Mouse (Mus musculus): ENCODE measurements around the gene Pacs1.

DNA sequence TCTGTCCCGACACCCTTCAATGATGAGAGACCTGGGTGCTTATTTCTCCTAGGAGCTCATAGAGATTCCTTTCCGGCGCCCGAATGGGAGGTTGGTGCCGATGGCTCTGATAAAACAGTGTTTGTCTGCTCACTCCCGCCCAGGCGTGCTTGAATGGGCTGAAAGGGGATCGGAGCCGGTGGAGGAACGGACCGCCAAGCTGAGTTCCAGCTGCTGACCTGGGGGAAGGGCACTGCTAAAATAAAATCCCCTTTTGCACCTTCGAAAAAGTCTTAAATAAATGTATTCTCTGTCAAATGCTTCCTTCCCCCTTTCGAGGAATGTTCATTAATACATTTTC is 22.8 kb upstream of the Pacs1 start:
- TF ChIP-seq CTCF (IDR thresholded peaks at IDR 0.05; ENCODE audit: extremely low read depth, insufficient read depth, low read length) = no peak
- no peak for TF ChIP-seq POLR2A (IDR thresholded peaks at IDR 0.05; ENCODE audit: extremely low read depth, insufficient read depth, low read length)

Data from cortical plate, adult 2 months (tissue).